8 mouse cellular contexts compared by ENCODE assay signal in the genomic region with DNA sequence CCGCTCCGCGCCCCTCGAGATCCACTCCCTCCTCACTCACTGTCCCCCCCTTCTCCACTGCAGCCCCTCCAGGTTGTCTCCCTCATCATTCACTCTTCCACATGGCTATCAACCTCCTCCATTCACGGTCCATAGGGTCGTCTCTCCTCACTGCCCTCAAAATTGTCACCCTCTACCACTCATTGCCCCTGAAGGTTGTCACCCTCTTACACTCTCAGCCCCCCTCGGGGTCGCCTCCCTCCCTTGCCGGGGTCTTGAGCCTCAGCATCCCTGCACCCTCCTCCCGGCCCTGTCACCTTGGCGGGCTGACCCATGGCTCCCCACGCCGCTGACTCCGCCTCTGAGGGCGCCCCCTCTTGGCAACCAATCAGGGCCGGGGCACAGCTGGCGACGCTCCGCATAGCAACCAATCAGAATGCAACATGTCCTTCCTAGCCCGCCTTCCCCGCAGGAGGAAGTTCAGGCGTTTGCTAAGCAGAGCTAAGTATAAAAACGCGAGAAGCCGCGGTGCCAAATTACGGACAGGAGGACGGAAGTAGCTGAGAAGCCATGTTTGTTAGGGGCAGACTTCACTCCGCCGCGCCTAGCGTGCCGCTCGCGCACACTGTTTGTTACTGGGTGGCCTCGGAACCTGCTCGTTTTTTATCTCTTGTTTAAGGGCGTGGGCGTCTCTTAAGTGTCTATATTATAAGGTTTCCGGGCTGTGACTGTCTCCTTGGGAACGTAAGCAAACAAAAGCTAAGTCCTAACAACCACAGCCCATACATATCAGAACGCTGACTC. TPM values are rescaled to one million over a fixed set of nuclear protein-coding genes. Genes with fewer than 3 reads are reported as not detected.
DNase-seq lines count a peak whose midpoint lies in the region; ATAC-seq and TF ChIP-seq lines count a peak whose summit lies in the region.

A gene (minus strand): TSS at position 661 of the 783 bp plus-strand sequence.

- no peak for TF ChIP-seq CTCF in ES-Bruce4 (IDR thresholded peaks at IDR 0.05; ENCODE audit: low read depth, low read length)
- TF ChIP-seq CTCF in liver, postnatal 0 days (IDR thresholded peaks at IDR 0.05; ENCODE audit: low read depth): peak; percentile 47

- peak within 1 kb of the TSS; percentile 99 for H3K4me3 ChIP-seq in ES-Bruce4 (ENCODE audit: low read depth, low read length)
- peak within 1 kb of the TSS; percentile 67 for H3K4me3 ChIP-seq in forebrain, embryonic 13.5 days
- H3K4me3 ChIP-seq in liver, postnatal 0 days (ENCODE audit: low read depth, low read length): peak within 1 kb of the TSS; percentile 67
- H3K4me3 ChIP-seq in neural tube, embryonic 14.5 days (ENCODE audit: low read depth, low read length): peak within 1 kb of the TSS; percentile 52

- TF ChIP-seq EP300 in ES-Bruce4 (IDR thresholded peaks at IDR 0.05; ENCODE audit: insufficient read depth, low read depth, low read length): no peak
- peak; percentile 85 for TF ChIP-seq EP300 in liver, postnatal 0 days (IDR thresholded peaks at IDR 0.05; ENCODE audit: low read depth)

- peak within 1 kb of the TSS; percentile 98 for H3K9ac ChIP-seq in ES-Bruce4 (ENCODE audit: low read depth, poor library complexity, severe bottlenecking)
- peak within 1 kb of the TSS; percentile 79 for H3K9ac ChIP-seq in forebrain, embryonic 13.5 days
- peak within 1 kb of the TSS; percentile 63 for H3K9ac ChIP-seq in liver, postnatal 0 days (replicated peaks)
- peak within 1 kb of the TSS; percentile 69 for H3K9ac ChIP-seq in neural tube, embryonic 14.5 days (replicated peaks; ENCODE audit: low read depth, low read length)

- H3K27me3 ChIP-seq in ES-Bruce4 (ENCODE audit: control insufficient read depth, insufficient read depth, low read length, poor library complexity, severe bottlenecking): no peaks in the 10 kb centered on the region
- H3K27me3 ChIP-seq in forebrain, embryonic 13.5 days: no peaks in the 10 kb centered on the region
- no peaks in the 10 kb centered on the region for H3K27me3 ChIP-seq in liver, postnatal 0 days (ENCODE audit: insufficient read depth, low read length)
- no peaks in the 10 kb centered on the region for H3K27me3 ChIP-seq in neural tube, embryonic 14.5 days (ENCODE audit: control insufficient read depth, insufficient read depth, low read length)

- peak; percentile 63 for TF ChIP-seq POLR2A in ES-Bruce4 (IDR thresholded peaks at IDR 0.05; ENCODE audit: insufficient read depth, low read length)

- H3K27ac ChIP-seq in ES-Bruce4 (ENCODE audit: insufficient read depth, low read length): peak within 1 kb of the TSS; percentile 96
- H3K27ac ChIP-seq in forebrain, embryonic 13.5 days: peak within 1 kb of the TSS; percentile 90
- H3K27ac ChIP-seq in liver, postnatal 0 days (ENCODE audit: low read depth): peak within 1 kb of the TSS; percentile 97
- H3K27ac ChIP-seq in neural tube, embryonic 14.5 days (ENCODE audit: low read depth, low read length): peak within 1 kb of the TSS; percentile 86

- under 1% methylated on average over 42 of the region's 42 CpGs for WGBS in forebrain, embryonic 13.5 days
- under 1% methylated on average over 42 of the region's 42 CpGs for WGBS in large intestine, adult 2 months
- under 1% methylated on average over 42 of the region's 42 CpGs for WGBS in liver, postnatal 0 days (ENCODE audit: insufficient replicate concordance)
- WGBS in neural tube, embryonic 14.5 days: 0% methylated on average over 42 of the region's 42 CpGs

- H3K9me3 ChIP-seq in ES-Bruce4 (replicated peaks; ENCODE audit: control insufficient read depth, insufficient read depth, low read length, poor library complexity, severe bottlenecking): no peaks in the 10 kb centered on the region
- no peaks in the 10 kb centered on the region for H3K9me3 ChIP-seq in forebrain, embryonic 13.5 days (replicated peaks)
- H3K9me3 ChIP-seq in liver, postnatal 0 days (ENCODE audit: low read length): no peaks in the 10 kb centered on the region
- H3K9me3 ChIP-seq in neural tube, embryonic 14.5 days (ENCODE audit: control insufficient read depth, low read length): no peaks in the 10 kb centered on the region

- DNase-seq in heart, postnatal 10 days: peak; percentile 97 to 98
- peak; percentile 95 for DNase-seq in large intestine, adult 2 months (ENCODE audit: low read depth, low spot score)
- peak; percentile 97 for DNase-seq in liver, postnatal 0 days
- DNase-seq in testis, postnatal 10 days (ENCODE audit: low spot score): peak; percentile 97

- no peaks in the 10 kb centered on the region for H3K36me3 ChIP-seq in ES-Bruce4 (ENCODE audit: control insufficient read depth, insufficient read depth, low read length, poor library complexity, severe bottlenecking)
- H3K36me3 ChIP-seq in forebrain, embryonic 13.5 days (ENCODE audit: poor library complexity, severe bottlenecking): no peaks in the 10 kb centered on the region
- H3K36me3 ChIP-seq in liver, postnatal 0 days (replicated peaks; ENCODE audit: insufficient read depth, low read length): no peaks in the 10 kb centered on the region
- no peaks in the 10 kb centered on the region for H3K36me3 ChIP-seq in neural tube, embryonic 14.5 days (ENCODE audit: control insufficient read depth, insufficient read depth, low read length)

- H3K4me1 ChIP-seq in ES-Bruce4 (ENCODE audit: control insufficient read depth, insufficient read depth, low read length): no peaks in the 10 kb centered on the region
- peaks cover 15% of the 10 kb centered on the region for H3K4me1 ChIP-seq in forebrain, embryonic 13.5 days
- H3K4me1 ChIP-seq in liver, postnatal 0 days (ENCODE audit: insufficient read depth): peaks cover 19% of the 10 kb centered on the region
- peaks cover 8% of the 10 kb centered on the region for H3K4me1 ChIP-seq in neural tube, embryonic 14.5 days (ENCODE audit: control insufficient read depth, insufficient read depth, low read length)

- ATAC-seq in cerebellum, adult (ENCODE audit: insufficient number of reproducible peaks, low FRiP score, low TSS enrichment): peak; percentile 96
- ATAC-seq in forebrain, embryonic 13.5 days: peak; percentile 98
- ATAC-seq in liver, postnatal 0 days: peak; percentile 97
- peak; percentile 96 for ATAC-seq in neural tube, embryonic 14.5 days (ENCODE audit: low read depth)

- intact Hi-C loops in heart, postnatal 10 days (cut with DNase I): loop anchor here (2.0 to 5.0 kb wide), 2 partner anchors 74 to 298 kb away; a partner anchor contains a TSS

- H3K4me2 ChIP-seq in forebrain, embryonic 13.5 days: peak within 1 kb of the TSS; percentile 74
- H3K4me2 ChIP-seq in liver, postnatal 0 days (ENCODE audit: low read depth, low read length): peak within 1 kb of the TSS; percentile 79
- peak within 1 kb of the TSS; percentile 55 for H3K4me2 ChIP-seq in neural tube, embryonic 14.5 days (ENCODE audit: low read depth, low read length)

RNA-seq across cellular contexts. Expression of the gene that starts here (rescaled TPM):
- polyA plus RNA-seq in ES-Bruce4 (2011; ENCODE audit: insufficient read depth, insufficient read length, low read depth, missing spikeins): 26.3 and 33.2 TPM in 2 replicates
- polyA plus RNA-seq in forebrain, embryonic 13.5 days (2015; fragmentation: Nextera tagmentation; extraction: Ambion mirVana): 11.6 and 12.5 TPM in 2 replicates
- total RNA-seq in heart, postnatal 10 days (2021): 10 to 100 TPM; 24.4 to 27.0 TPM
- polyA plus RNA-seq in large intestine, adult 2 months (2012; rRNA removed): 0.70 and 0.72 TPM in 2 replicates
- 2.9 and 5.0 TPM in 2 replicates for polyA plus RNA-seq in liver, postnatal 0 days (2015; fragmentation: Nextera tagmentation; extraction: Ambion mirVana)
- 12.1 and 16.5 TPM in 2 replicates for polyA plus RNA-seq in neural tube, embryonic 14.5 days (2014; fragmentation: Nextera tagmentation; extraction: Ambion mirVana)

Comparison
In these comparisons a context has a peak if more than half of its experiments do, and no peak if none do; other contexts are left out.
1. Peak in every context shown above with its lines: DNase-seq, ATAC-seq, H3K4me3 ChIP-seq and H3K27ac ChIP-seq.
2. Peak in DNase-seq in large intestine, adult 2 months; RNA of the gene not detected or under 1 TPM.